Mouse (Mus musculus) midbrain, embryonic 10.5 days (tissue): ENCODE measurements at regions not wholly inside any gene's neighbourhood (a gene's known extent, or its start where the extent isn't known, plus 50 kb on each side); places are given as distances from the start of the nearest gene placed in this dataset.
A peak's percentile ranks its signal among the peaks of the same experiment; 100 is the strongest.

Experiments
- DNase-seq: peaks from one replicate; pipeline ENCODE4 v3.0.0-alpha.2; 2017; ENCODE audit warnings: low spot score
- H3K27ac ChIP-seq: fragments of 300-500 bp; sonication (generic); replicated peaks from 2 replicates; pipeline ENCODE4 v1.5.1; 2016; ENCODE audit warnings: mild to moderate bottlenecking
- H3K27me3 ChIP-seq: fragments of 300-500 bp; sonication (generic); 2 replicates; pipeline ENCODE4 v1.6.1; 2016; ENCODE audit warnings: low read depth, mild to moderate bottlenecking; ENCODE audit not compliant: poor library complexity, severe bottlenecking
- H3K36me3 ChIP-seq: fragments of 300-500 bp; sonication (generic); 2 replicates; pipeline ENCODE4 v1.6.1; 2016; ENCODE audit warnings: mild to moderate bottlenecking, moderate library complexity
- H3K4me1 ChIP-seq: fragments of 300-500 bp; sonication (generic); 2 replicates; pipeline ENCODE4 v1.6.1; 2016
- H3K4me3 ChIP-seq: fragments of 300-500 bp; sonication (generic); 2 replicates; pipeline ENCODE4 v1.5.1; 2016; ENCODE audit warnings: mild to moderate bottlenecking, moderate library complexity
- H3K9me3 ChIP-seq: fragments of 300-500 bp; sonication (generic); replicated peaks from 2 replicates; pipeline ENCODE4 v1.6.1; 2016; ENCODE audit warnings: mild to moderate bottlenecking
- WGBS: fragments of 180-500 bp; shearing (Covaris S2); methylation state at CpG from one replicate; pipeline ENCODE4 v1.1.7; 2016; 5-methylcytosine and 5-hydroxymethylcytosine counted together

- Histone ChIP-seq H3K27me3 (no peaks in the 10 kb centered on the region), H3K4me3 (peak overlapping the region; percentile 57), H3K36me3 (no peaks in the 10 kb centered on the region), H3K27ac (peak overlapping the region; percentile 100), H3K9me3 (no peaks in the 10 kb centered on the region), H3K4me1 (peaks cover 56% of the 10 kb centered on the region)
- WGBS = under 1% methylated on average over 54 of the region's 54 CpGs
- peak; percentile 91 for DNase-seq
Observed at GRCm38 (mm10) chr14:25377900-25378716, 80.9 kb upstream of the Zmiz1 start.

DNA sequence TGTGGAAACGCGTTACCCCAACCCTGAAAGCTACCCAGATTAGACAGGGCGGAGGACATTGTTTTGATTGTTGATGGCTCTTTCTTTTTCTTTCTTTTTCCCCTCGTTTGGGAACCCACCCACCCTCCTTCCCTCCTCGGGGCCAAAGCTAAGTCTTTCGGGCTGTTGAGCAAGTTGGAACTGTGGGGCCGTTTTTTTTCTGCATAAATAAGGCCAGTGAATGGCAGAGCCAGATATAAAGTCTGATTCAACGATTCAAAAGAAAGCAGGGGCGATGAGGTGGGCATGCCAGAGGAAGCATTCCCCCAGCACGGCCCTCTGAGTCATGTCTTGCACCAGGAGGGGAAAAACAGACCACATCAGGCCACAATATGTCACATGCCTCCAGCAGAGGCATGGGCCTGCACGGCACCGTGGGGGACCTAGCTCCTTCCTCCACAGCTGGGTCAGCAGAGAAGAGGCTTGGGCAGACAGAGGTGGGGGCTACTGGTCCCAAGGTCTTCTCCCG is 80.2 kb upstream of the Zmiz1 start:
- no peaks in the 10 kb centered on the region for H3K36me3 ChIP-seq
- no peaks in the 10 kb centered on the region for H3K9me3 ChIP-seq
- 4% methylated on average over 13 of the region's 13 CpGs for WGBS
- peak overlapping the region; percentile 57 for H3K4me3 ChIP-seq
- no peaks in the 10 kb centered on the region for H3K27me3 ChIP-seq
- peaks cover 54% of the 10 kb centered on the region for H3K4me1 ChIP-seq
- peak; percentile 56 for DNase-seq
- H3K27ac ChIP-seq = peak overlapping the region; percentile 100

DNA sequence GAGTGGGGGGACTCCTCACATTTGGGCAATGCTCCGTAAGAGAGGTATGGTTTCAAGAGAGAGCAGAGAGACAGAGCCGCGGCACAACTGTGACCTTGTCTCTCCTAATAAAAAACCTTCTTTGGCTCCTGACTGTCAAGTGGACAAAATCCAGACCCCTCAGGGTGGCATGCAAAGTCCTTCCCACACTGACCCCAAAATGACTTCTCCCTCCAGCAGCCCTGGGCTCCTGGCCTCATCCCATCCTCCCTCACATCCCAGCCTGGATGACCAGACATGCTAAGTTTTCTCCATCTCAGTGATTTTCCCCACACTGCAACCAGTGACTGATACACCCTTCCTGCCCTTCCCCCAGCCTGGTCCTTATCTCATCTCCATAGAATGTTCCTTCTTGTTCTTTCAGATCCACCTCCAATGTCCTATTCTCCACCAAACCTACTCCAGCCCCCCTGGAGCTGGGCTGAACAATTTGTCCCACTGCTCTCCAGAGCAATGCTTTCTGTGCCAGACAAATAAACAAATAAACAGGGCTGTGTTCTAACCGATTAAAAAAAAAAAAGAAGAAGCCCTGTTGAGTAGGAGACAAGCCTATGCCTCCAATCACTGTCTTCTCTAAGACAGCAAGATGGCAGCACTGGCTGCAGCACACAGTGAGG is 75.7 kb upstream of the Zmiz1 start:
- 92% methylated on average over 4 of the region's 4 CpGs for WGBS

DNA sequence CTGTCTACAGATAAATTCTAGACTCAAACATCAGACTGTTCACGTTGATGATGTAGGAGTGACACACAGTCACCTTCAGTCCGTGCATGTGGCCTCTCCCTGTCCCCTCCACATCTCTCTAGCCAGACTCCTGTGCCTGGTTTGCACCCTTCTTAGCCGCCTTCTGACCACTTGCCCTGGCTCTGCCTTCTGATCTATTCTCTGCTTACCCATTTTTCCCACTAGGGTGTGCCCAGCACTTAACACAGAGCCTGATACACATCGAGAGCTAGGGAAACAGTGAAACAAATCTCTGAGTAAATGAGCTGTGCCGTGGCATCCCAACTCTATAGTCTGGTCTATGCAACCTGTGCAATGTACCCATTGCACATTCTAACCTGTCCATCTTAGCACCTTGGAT is 73.3 kb upstream of the Zmiz1 start:
- H3K4me1 ChIP-seq = peaks cover 30% of the 10 kb centered on the region
- no peak overlapping the region; the same call in 1 of the 2 replicates for H3K27ac ChIP-seq
- no peaks in the 10 kb centered on the region for H3K36me3 ChIP-seq
- 68% methylated on average over 5 of the region's 5 CpGs for WGBS
- H3K27me3 ChIP-seq = 0 out of 2 replicates have a peak, but pooled peaks cover 6% of the 10 kb centered on the region
- H3K4me3 ChIP-seq = no peak overlapping the region
- DNase-seq = no peak
- H3K9me3 ChIP-seq = no peaks in the 10 kb centered on the region

More for the DNA sequence above, 75.7 kb upstream of the Zmiz1 start:
- no peak for DNase-seq
- H3K4me3 ChIP-seq = no peak overlapping the region
- peak overlapping the region; percentile 50; the same call in 1 of the 2 replicates for H3K27ac ChIP-seq
- H3K27me3 ChIP-seq = 0 out of 2 replicates have a peak, but pooled peaks cover 6% of the 10 kb centered on the region
- peaks cover 35% of the 10 kb centered on the region for H3K4me1 ChIP-seq
- H3K9me3 ChIP-seq = no peaks in the 10 kb centered on the region
- H3K36me3 ChIP-seq = no peaks in the 10 kb centered on the region

- no peaks in the 10 kb centered on the region for H3K36me3 ChIP-seq
- 0 out of 2 replicates have a peak, but pooled peaks cover 6% of the 10 kb centered on the region for H3K27me3 ChIP-seq
- 96% methylated on average over 4 of the region's 4 CpGs for WGBS
- H3K27ac ChIP-seq = peak overlapping the region; percentile 42
- peaks cover 28% of the 10 kb centered on the region for H3K4me1 ChIP-seq
- no peak overlapping the region for H3K4me3 ChIP-seq
- DNase-seq = no peak
- no peaks in the 10 kb centered on the region for H3K9me3 ChIP-seq
Observed at GRCm38 (mm10) chr14:25387780-25388179, 71.2 kb upstream of the Zmiz1 start.

- Histone ChIP-seq H3K36me3 (no peaks in the 10 kb centered on the region), H3K9me3 (no peaks in the 10 kb centered on the region), H3K4me3 (no peak overlapping the region), H3K27ac (peak overlapping the region; percentile 65), H3K27me3 (0 out of 2 replicates have a peak, but pooled peaks cover 5% of the 10 kb centered on the region), H3K4me1 (peaks cover 25% of the 10 kb centered on the region)
- no peak for DNase-seq
- 9% methylated on average over 2 of the region's 2 CpGs for WGBS
Observed at GRCm38 (mm10) chr14:25389314-25389713, 69.7 kb upstream of the Zmiz1 start.

DNA sequence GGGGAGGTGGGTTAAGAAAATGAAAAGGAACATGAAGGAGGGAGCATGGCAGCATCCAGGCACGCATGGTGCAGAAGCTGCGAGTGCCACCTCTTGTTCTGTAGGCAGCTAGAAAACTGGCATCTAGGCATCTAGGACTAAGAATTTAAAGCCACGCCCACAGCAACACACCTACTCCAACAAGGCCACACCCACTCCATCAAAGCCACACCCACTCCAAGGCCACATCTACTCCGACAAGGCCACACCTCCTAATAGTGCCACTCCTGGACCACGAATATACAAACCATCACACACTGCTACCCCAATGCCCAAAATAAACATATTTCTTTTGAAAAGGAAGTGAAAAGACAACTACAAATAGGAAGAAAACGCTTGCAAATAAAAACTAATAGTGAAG is 66.6 kb upstream of the Zmiz1 start:
- no peaks in the 10 kb centered on the region for H3K9me3 ChIP-seq
- H3K27me3 ChIP-seq = peaks cover 17% of the 10 kb centered on the region
- no peak overlapping the region for H3K4me3 ChIP-seq
- no peak for DNase-seq
- no peaks in the 10 kb centered on the region for H3K36me3 ChIP-seq
- WGBS = 73% methylated on average over 6 of the region's 6 CpGs
- peaks cover 51% of the 10 kb centered on the region for H3K4me1 ChIP-seq
- H3K27ac ChIP-seq = no peak overlapping the region

GRCm38 (mm10) chr14:25392940-25393339 is 66.0 kb upstream of the Zmiz1 start:
- Histone ChIP-seq H3K4me3 (no peak overlapping the region), H3K4me1 (peaks cover 56% of the 10 kb centered on the region), H3K9me3 (no peaks in the 10 kb centered on the region), H3K27ac (no peak overlapping the region; the same call in 1 of the 2 replicates), H3K27me3 (peaks cover 17% of the 10 kb centered on the region), H3K36me3 (no peaks in the 10 kb centered on the region)
- 81% methylated on average over 6 of the region's 6 CpGs for WGBS
- DNase-seq = no peak

DNA sequence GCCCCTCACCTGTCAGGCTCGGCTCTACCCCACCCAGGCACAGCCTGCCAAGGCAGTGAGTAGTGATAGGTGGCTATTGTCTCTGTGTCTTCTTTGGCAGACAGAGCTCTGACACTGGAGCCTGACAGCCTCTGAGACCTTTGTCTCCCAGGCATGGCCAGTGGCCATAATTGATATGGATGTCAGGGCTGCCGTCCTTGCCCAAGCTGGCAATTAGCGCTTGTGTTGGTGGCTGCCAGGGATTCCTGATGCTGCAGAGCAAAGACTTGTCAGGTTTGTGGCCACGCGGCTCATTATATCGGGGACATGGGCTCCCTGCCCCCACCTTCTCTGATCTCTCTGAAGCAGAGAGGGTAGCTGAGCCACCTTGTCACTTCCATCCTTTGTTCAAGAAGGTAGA is 64.1 kb upstream of the Zmiz1 start:
- Histone ChIP-seq H3K27me3 (peaks cover 27% of the 10 kb centered on the region), H3K27ac (peak overlapping the region; percentile 92), H3K4me3 (no peak overlapping the region), H3K9me3 (no peaks in the 10 kb centered on the region), H3K36me3 (no peaks in the 10 kb centered on the region), H3K4me1 (peaks cover 65% of the 10 kb centered on the region)
- no peak for DNase-seq
- WGBS = 80% methylated on average over 6 of the region's 6 CpGs

GRCm38 (mm10) chr14:25396990-25397531 is 61.9 kb upstream of the Zmiz1 start:
- Histone ChIP-seq H3K4me1 (peaks cover 65% of the 10 kb centered on the region), H3K27ac (peak overlapping the region; percentile 92), H3K9me3 (no peaks in the 10 kb centered on the region), H3K27me3 (peaks cover 35% of the 10 kb centered on the region), H3K4me3 (peak overlapping the region; percentile 39), H3K36me3 (no peaks in the 10 kb centered on the region)
- DNase-seq = peak; percentile 84
- 1% methylated on average over 9 of the region's 9 CpGs for WGBS

GRCm38 (mm10) chr14:25397751-25398150 is 61.2 kb upstream of the Zmiz1 start:
- peaks cover 72% of the 10 kb centered on the region for H3K4me1 ChIP-seq
- WGBS = 3% methylated on average over 5 of the region's 5 CpGs
- H3K36me3 ChIP-seq = no peaks in the 10 kb centered on the region
- no peaks in the 10 kb centered on the region for H3K9me3 ChIP-seq
- H3K4me3 ChIP-seq = peak overlapping the region; percentile 39
- peaks cover 36% of the 10 kb centered on the region for H3K27me3 ChIP-seq
- DNase-seq = peak; percentile 89
- peak overlapping the region; percentile 92 for H3K27ac ChIP-seq

DNA sequence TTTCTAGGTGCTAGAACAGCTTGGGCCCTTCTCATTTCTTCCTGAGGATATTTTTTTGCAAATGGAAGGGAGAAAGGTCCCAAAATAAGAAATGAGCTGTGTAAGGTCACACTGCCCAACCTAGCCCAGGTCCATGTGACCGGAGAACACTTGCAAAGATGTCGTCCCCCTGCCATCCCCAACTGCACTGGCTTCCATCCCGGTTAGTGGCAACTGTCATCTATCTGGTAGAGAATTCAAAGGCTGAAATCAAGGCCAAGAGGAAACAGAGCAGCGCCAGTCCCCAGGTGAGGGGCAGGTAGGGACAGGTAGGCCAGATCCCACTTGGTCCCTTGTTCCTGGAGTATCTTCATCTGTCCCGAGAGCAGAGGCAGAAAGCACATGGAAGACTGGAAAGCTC is 60.2 kb upstream of the Zmiz1 start:
- no peak for DNase-seq
- Histone ChIP-seq H3K4me3 (no peak overlapping the region), H3K27ac (peak overlapping the region; percentile 92), H3K4me1 (peaks cover 74% of the 10 kb centered on the region), H3K9me3 (no peaks in the 10 kb centered on the region), H3K27me3 (peaks cover 36% of the 10 kb centered on the region), H3K36me3 (no peaks in the 10 kb centered on the region)
- WGBS = 86% methylated on average over 5 of the region's 5 CpGs
